In genomic region chr11:3566018-3566417, GRCm38 (mm10) we compare ENCODE assay signal across 10 mouse cellular contexts. TPM values are rescaled to one million over a fixed set of nuclear protein-coding genes. Genes with fewer than 3 reads are reported as not detected.
DNase-seq lines count a peak whose midpoint lies in the region; ATAC-seq and TF ChIP-seq lines count a peak whose summit lies in the region.
"Had no signal": no experiment of that assay in that cellular context is flagged by ENCODE, and none has a peak within 500 bp of the region (broad histone marks: within the 10 kb centered on the region; RNA-seq: fewer than 3 reads in every experiment).

No protein-coding gene starts in this region.

- no peak overlapping the region for H3K4me2 ChIP-seq in limb, embryonic 15.5 days
- H3K4me2 ChIP-seq in stomach, embryonic 16.5 days (ENCODE audit: low read depth, low read length) = no peak overlapping the region

- H3K36me3 ChIP-seq in limb, embryonic 15.5 days = no peaks in the 10 kb centered on the region
- H3K36me3 ChIP-seq in limb, embryonic 10.5 days = no peaks in the 10 kb centered on the region
- no peaks in the 10 kb centered on the region for H3K36me3 ChIP-seq in stomach, embryonic 16.5 days (ENCODE audit: control insufficient read depth, insufficient read depth, low read length)

- H3K9me3 ChIP-seq in limb, embryonic 15.5 days = no peaks in the 10 kb centered on the region
- H3K9me3 ChIP-seq in limb, embryonic 10.5 days (replicated peaks) = no peaks in the 10 kb centered on the region
- H3K9me3 ChIP-seq in stomach, embryonic 16.5 days (replicated peaks; ENCODE audit: control insufficient read depth, low read length) = no peaks in the 10 kb centered on the region

- TF ChIP-seq CTCF in embryonic fibroblast, embryonic 13.5 days (IDR thresholded peaks at IDR 0.05; ENCODE audit: borderline replicate concordance, insufficient read depth, low read length) = no peak

- no peak for DNase-seq in limb, embryonic 10.5 days (ENCODE audit: low spot score)
- peak; percentile 71 to 77 for DNase-seq in lung, adult 18-20 months
- no peak for DNase-seq in embryo, embryonic 11 days
- no peak for DNase-seq in urinary bladder, postnatal 25 days (ENCODE audit: low spot score)
- DNase-seq: gastrocnemius, postnatal 25 days; heart, postnatal 36 days had no signal

- peak overlapping the region; percentile 62; the same call in 1 of the 2 replicates for H3K27ac ChIP-seq in limb, embryonic 15.5 days
- no peak overlapping the region for H3K27ac ChIP-seq in limb, embryonic 10.5 days
- H3K27ac ChIP-seq in embryonic fibroblast, embryonic 13.5 days (ENCODE audit: insufficient read depth, low read length) = peak overlapping the region; percentile 8; the same call in 1 of the 2 replicates
- H3K27ac ChIP-seq in stomach, embryonic 16.5 days (ENCODE audit: low read length) = peak overlapping the region; percentile 77

- 59% methylated on average over 4 of the region's 4 CpGs for WGBS in limb, embryonic 15.5 days
- 92% methylated on average over 4 of the region's 4 CpGs for WGBS in limb, embryonic 10.5 days
- WGBS in stomach, embryonic 16.5 days = 47% methylated on average over 4 of the region's 4 CpGs

- ATAC-seq in limb, embryonic 15.5 days (ENCODE audit: insufficient number of reproducible peaks, low FRiP score, low TSS enrichment, low read depth) = peak; percentile 20; the same call in 1 of the 2 replicates
- peak; percentile 37; the same call in 1 of the 2 replicates for ATAC-seq in stomach, embryonic 16.5 days (ENCODE audit: insufficient read depth, low FRiP score)
- ATAC-seq: midbrain, embryonic 16.5 days had no signal

- peaks cover 24% of the 10 kb centered on the region for H3K4me1 ChIP-seq in limb, embryonic 15.5 days
- no peaks in the 10 kb centered on the region for H3K4me1 ChIP-seq in limb, embryonic 10.5 days
- peaks cover 14% of the 10 kb centered on the region for H3K4me1 ChIP-seq in embryonic fibroblast, embryonic 13.5 days (ENCODE audit: control insufficient read depth, insufficient read depth, low read length)
- peaks cover 8% of the 10 kb centered on the region for H3K4me1 ChIP-seq in stomach, embryonic 16.5 days (ENCODE audit: control insufficient read depth, insufficient read depth, low read length)

- no peaks in the 10 kb centered on the region for H3K27me3 ChIP-seq in limb, embryonic 15.5 days
- no peaks in the 10 kb centered on the region for H3K27me3 ChIP-seq in limb, embryonic 10.5 days (ENCODE audit: low read depth, poor library complexity, severe bottlenecking)
- no peaks in the 10 kb centered on the region for H3K27me3 ChIP-seq in stomach, embryonic 16.5 days (ENCODE audit: control insufficient read depth, insufficient read depth, low read length)

- H3K4me3 ChIP-seq in limb, embryonic 15.5 days = no peak overlapping the region
- H3K4me3 ChIP-seq in limb, embryonic 10.5 days = no peak overlapping the region
- no peak overlapping the region for H3K4me3 ChIP-seq in embryonic fibroblast, embryonic 13.5 days (ENCODE audit: insufficient read depth, low read length)
- H3K4me3 ChIP-seq in stomach, embryonic 16.5 days (replicated peaks; ENCODE audit: low read length) = no peak overlapping the region

- no peak for TF ChIP-seq POLR2A in embryonic fibroblast, embryonic 13.5 days (IDR thresholded peaks at IDR 0.05; ENCODE audit: low read depth, low read length)

- no peak overlapping the region for H3K9ac ChIP-seq in limb, embryonic 15.5 days
- 0 out of 2 replicates have a peak overlapping the region, but pooled peaks have one; percentile 1 for H3K9ac ChIP-seq in stomach, embryonic 16.5 days (ENCODE audit: low read length)

RNA-seq across cellular contexts. Expression of gene Smtn, which starts 25.6 kb away (rescaled TPM):
- polyA plus RNA-seq in limb, embryonic 15.5 days (2015; fragmentation: Nextera tagmentation; extraction: Ambion mirVana) = 81.7 and 136 TPM in 2 replicates
- polyA plus RNA-seq in limb, embryonic 10.5 days (2016; fragmentation: Nextera tagmentation; extraction: Ambion mirVana) = 43.0 and 52.8 TPM in 2 replicates
- polyA plus RNA-seq in embryonic fibroblast, embryonic 13.5 days (2011; ENCODE audit: insufficient read length, low read depth, missing spikeins) = 78.7 and 79.0 TPM in 2 replicates
- 122 and 128 TPM in 2 replicates for polyA plus RNA-seq in stomach, embryonic 16.5 days (2015; fragmentation: Nextera tagmentation; extraction: Ambion mirVana)

RNA-seq across cellular contexts. Expression of gene Selenom, which starts 51.5 kb away (rescaled TPM):
- polyA plus RNA-seq in limb, embryonic 15.5 days (2015; fragmentation: Nextera tagmentation; extraction: Ambion mirVana) = 215 and 226 TPM in 2 replicates
- 24.4 and 35.0 TPM in 2 replicates for polyA plus RNA-seq in limb, embryonic 10.5 days (2016; fragmentation: Nextera tagmentation; extraction: Ambion mirVana)
- 148 and 152 TPM in 2 replicates for polyA plus RNA-seq in embryonic fibroblast, embryonic 13.5 days (2011; ENCODE audit: insufficient read length, low read depth, missing spikeins)
- 169 and 176 TPM in 2 replicates for polyA plus RNA-seq in stomach, embryonic 16.5 days (2015; fragmentation: Nextera tagmentation; extraction: Ambion mirVana)

Comparison
In these comparisons a context has a peak if more than half of its experiments do, and no peak if none do; other contexts are left out.
1. DNase-seq: peak in lung, adult 18-20 months (2 of 2); none in limb, embryonic 10.5 days (single experiment), embryo, embryonic 11 days (single experiment) and urinary bladder, postnatal 25 days (single experiment).